Mouse (Mus musculus) liver, adult 2 months (tissue): ENCODE results near the gene Uckl1.

Experiments used
- CTCF ChIP-seq: fragments of 200-500 bp; IDR thresholded peaks from 2 replicates; pipeline ENCODE4 v1.5.1; 2011; ENCODE audit warnings: low read depth, low read length, control low read depth
- POLR2A ChIP-seq: fragments of 200-500 bp; IDR thresholded peaks from 2 replicates; pipeline ENCODE4 v1.6.1; 2011; ENCODE audit warnings: low read length, control low read depth; ENCODE audit not compliant: insufficient read depth; ENCODE audit errors: extremely low read depth

DNA sequence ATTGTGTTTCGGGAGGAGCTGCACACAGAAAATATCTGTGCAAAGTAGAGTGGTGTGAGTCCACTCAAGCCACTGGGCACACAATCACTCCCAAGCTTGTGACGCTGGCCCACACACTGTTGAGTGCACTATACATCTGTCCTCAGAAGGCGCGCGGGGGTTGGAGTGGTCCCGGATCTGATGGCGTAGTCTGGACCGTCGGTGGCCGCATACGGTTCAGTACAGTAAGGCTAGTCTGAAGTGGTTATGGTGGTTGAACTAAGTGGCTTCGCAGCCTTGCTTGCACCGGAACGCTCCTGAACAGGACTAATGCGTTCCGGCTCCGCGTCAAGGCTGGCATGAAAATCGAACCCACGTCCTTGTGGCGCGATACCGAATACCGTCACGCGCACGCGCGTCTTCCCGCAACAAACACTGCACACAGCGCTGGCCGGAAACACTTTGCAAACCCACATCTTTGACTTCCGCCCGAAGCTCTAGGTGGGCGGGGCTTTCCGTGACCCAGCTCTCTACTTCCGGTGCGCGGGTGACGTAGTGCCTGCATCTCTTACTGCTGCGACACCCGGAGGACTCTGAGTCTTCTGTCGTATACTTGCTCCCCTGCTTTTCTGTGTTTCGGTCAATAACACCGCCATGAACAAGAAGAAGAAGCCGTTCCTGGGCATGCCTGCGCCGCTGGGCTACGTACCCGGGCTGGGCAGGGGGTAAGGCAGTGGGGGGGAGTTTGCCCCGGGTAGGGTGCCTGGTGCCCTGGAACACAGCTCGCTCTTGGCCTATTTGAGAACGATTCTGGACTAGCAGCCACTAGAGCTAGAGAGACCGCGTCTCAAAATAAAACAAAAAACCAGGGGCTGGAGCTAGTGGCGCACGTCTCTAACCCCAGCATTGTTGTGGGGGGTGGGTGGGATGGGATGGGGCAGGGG lies 16.4 kb upstream of the Uckl1 start:
- TF ChIP-seq POLR2A, result peak; percentile 83
- no peak for TF ChIP-seq CTCF
